Mouse (Mus musculus): ENCODE data around the gene Ece2. TPM values are rescaled to one million over a fixed set of nuclear protein-coding genes. Genes with fewer than 3 reads are reported as not detected.
A peak's percentile ranks its signal among the peaks of the same experiment; 100 is the strongest.

Gene Ece2
- polyA plus RNA-seq, 1 experiment from 2014 or later: 12.1 TPM

GRCm38 (mm10) chr16:20621991-20622685 lies 7.5 kb upstream of the Ece2 start:
- Histone ChIP-seq H3K9ac (peak overlapping the region; percentile 90), H3K36me3 (replicated peaks; ENCODE audit: control insufficient read depth, insufficient read depth) (0 out of 2 replicates have a peak, but pooled peaks cover 8% of the 10 kb centered on the region), H3K4me3 (replicated peaks; ENCODE audit: low read length) (peak overlapping the region; percentile 80), H3K27ac (peak overlapping the region; percentile 95), H3K9me3 (ENCODE audit: control insufficient read depth, low read length) (no peaks in the 10 kb centered on the region), H3K4me1 (replicated peaks; ENCODE audit: control insufficient read depth, insufficient read depth, low read length) (peaks cover 12% of the 10 kb centered on the region), H3K27me3 (ENCODE audit: control insufficient read depth, insufficient read depth, low read length) (no peaks in the 10 kb centered on the region), H3K4me2 (replicated peaks) (peak overlapping the region; percentile 94)
- WGBS: 1% methylated on average over 34 of the region's 37 CpGs
- ATAC-seq (ENCODE audit: low FRiP score) (peak; percentile 71), DNase-seq (ENCODE audit: low spot score) (peak; percentile 72)

GRCm38 (mm10) chr16:20623211-20623610 lies 6.4 kb upstream of the Ece2 start:
- DNase-seq (ENCODE audit: low spot score): no peak
- Histone ChIP-seq H3K4me3 (replicated peaks; ENCODE audit: low read length) (no peak overlapping the region), H3K4me2 (replicated peaks) (peak overlapping the region; percentile 94; the same call in 1 of the 2 replicates), H3K36me3 (replicated peaks; ENCODE audit: control insufficient read depth, insufficient read depth) (no peaks in the 10 kb centered on the region), H3K9me3 (ENCODE audit: control insufficient read depth, low read length) (no peaks in the 10 kb centered on the region), H3K27ac (peak overlapping the region; percentile 95; the same call in 1 of the 2 replicates), H3K9ac (no peak overlapping the region), H3K27me3 (ENCODE audit: control insufficient read depth, insufficient read depth, low read length) (no peaks in the 10 kb centered on the region), H3K4me1 (replicated peaks; ENCODE audit: control insufficient read depth, insufficient read depth, low read length) (peaks cover 12% of the 10 kb centered on the region)
- no peak for ATAC-seq (ENCODE audit: low FRiP score)
- 38% methylated on average over 2 of the region's 2 CpGs for WGBS

GRCm38 (mm10) chr16:20628871-20629391 lies 697 bp upstream of the Ece2 start:
- Histone ChIP-seq H3K36me3 (replicated peaks; ENCODE audit: control insufficient read depth, insufficient read depth) (peaks cover 16% of the 10 kb centered on the region), H3K4me1 (replicated peaks; ENCODE audit: control insufficient read depth, insufficient read depth, low read length) (peaks cover 7% of the 10 kb centered on the region; the same call in 1 of the 2 replicates), H3K27ac (no peak overlapping the region), H3K4me2 (replicated peaks) (peak overlapping the region; percentile 96), H3K4me3 (replicated peaks; ENCODE audit: low read length) (peak overlapping the region; percentile 64), H3K9me3 (ENCODE audit: control insufficient read depth, low read length) (no peaks in the 10 kb centered on the region), H3K9ac (no peak overlapping the region), H3K27me3 (ENCODE audit: control insufficient read depth, insufficient read depth, low read length) (no peaks in the 10 kb centered on the region)
- WGBS: 46% methylated on average over 11 of the region's 11 CpGs
- no peak for ATAC-seq (ENCODE audit: low FRiP score)
- DNase-seq (ENCODE audit: low spot score): no peak

- no peaks in the 10 kb centered on the region for H3K9me3 ChIP-seq (ENCODE audit: control insufficient read depth, low read length)
- no peak overlapping the region for H3K9ac ChIP-seq
- H3K4me1 ChIP-seq (replicated peaks; ENCODE audit: control insufficient read depth, insufficient read depth, low read length): no peaks in the 10 kb centered on the region
- DNase-seq (ENCODE audit: low spot score) (no peak), ATAC-seq (ENCODE audit: low FRiP score) (no peak)
- no peak overlapping the region for H3K4me3 ChIP-seq (replicated peaks; ENCODE audit: low read length)
- WGBS: 82% methylated on average over 8 of the region's 8 CpGs
- H3K4me2 ChIP-seq (replicated peaks): no peak overlapping the region
- H3K27ac ChIP-seq: no peak overlapping the region
- H3K36me3 ChIP-seq (replicated peaks; ENCODE audit: control insufficient read depth, insufficient read depth): peaks cover 21% of the 10 kb centered on the region
- H3K27me3 ChIP-seq (ENCODE audit: control insufficient read depth, insufficient read depth, low read length): no peaks in the 10 kb centered on the region
Measured at GRCm38 (mm10) chr16:20637410-20637809, 7.8 kb downstream of the Ece2 start.

- no peaks in the 10 kb centered on the region for H3K27me3 ChIP-seq (ENCODE audit: control insufficient read depth, insufficient read depth, low read length)
- ATAC-seq (ENCODE audit: low FRiP score): peak; percentile 47; the same call in 1 of the 2 replicates
- peak; percentile 40 for DNase-seq (ENCODE audit: low spot score)
- no peak overlapping the region for H3K4me2 ChIP-seq (replicated peaks)
- H3K4me1 ChIP-seq (replicated peaks; ENCODE audit: control insufficient read depth, insufficient read depth, low read length): no peaks in the 10 kb centered on the region
- no peak overlapping the region for H3K9ac ChIP-seq
- WGBS: 68% methylated on average over 8 of the region's 8 CpGs
- 0 out of 2 replicates have a peak overlapping the region, but pooled peaks have one; percentile 7 for H3K27ac ChIP-seq
- peaks cover 13% of the 10 kb centered on the region for H3K36me3 ChIP-seq (replicated peaks; ENCODE audit: control insufficient read depth, insufficient read depth)
- no peaks in the 10 kb centered on the region for H3K9me3 ChIP-seq (ENCODE audit: control insufficient read depth, low read length)
- H3K4me3 ChIP-seq (replicated peaks; ENCODE audit: low read length): no peak overlapping the region
Measured at GRCm38 (mm10) chr16:20638367-20638766, 8.7 kb downstream of the Ece2 start.

- peak; percentile 76 for DNase-seq (ENCODE audit: low spot score)
- Histone ChIP-seq H3K4me1 (replicated peaks; ENCODE audit: control insufficient read depth, insufficient read depth, low read length) (no peaks in the 10 kb centered on the region), H3K4me3 (replicated peaks; ENCODE audit: low read length) (no peak overlapping the region), H3K9me3 (ENCODE audit: control insufficient read depth, low read length) (no peaks in the 10 kb centered on the region), H3K27me3 (ENCODE audit: control insufficient read depth, insufficient read depth, low read length) (no peaks in the 10 kb centered on the region), H3K36me3 (replicated peaks; ENCODE audit: control insufficient read depth, insufficient read depth) (peaks cover 13% of the 10 kb centered on the region), H3K9ac (no peak overlapping the region), H3K27ac (no peak overlapping the region), H3K4me2 (replicated peaks) (no peak overlapping the region)
- peak; percentile 52; the same call in 1 of the 2 replicates for ATAC-seq (ENCODE audit: low FRiP score)
- WGBS: 2% methylated on average over 8 of the region's 8 CpGs
Measured at GRCm38 (mm10) chr16:20642161-20642560, 12.5 kb downstream of the Ece2 start.

GRCm38 (mm10) chr16:20643911-20644310 lies 14.3 kb downstream of the Ece2 start:
- Histone ChIP-seq H3K4me2 (replicated peaks) (no peak overlapping the region), H3K4me3 (replicated peaks; ENCODE audit: low read length) (no peak overlapping the region), H3K9me3 (ENCODE audit: control insufficient read depth, low read length) (no peaks in the 10 kb centered on the region), H3K9ac (no peak overlapping the region), H3K36me3 (replicated peaks; ENCODE audit: control insufficient read depth, insufficient read depth) (peaks cover 8% of the 10 kb centered on the region; the same call in 1 of the 2 replicates), H3K4me1 (replicated peaks; ENCODE audit: control insufficient read depth, insufficient read depth, low read length) (no peaks in the 10 kb centered on the region), H3K27ac (no peak overlapping the region), H3K27me3 (ENCODE audit: control insufficient read depth, insufficient read depth, low read length) (no peaks in the 10 kb centered on the region)
- no peak for ATAC-seq (ENCODE audit: low FRiP score)
- WGBS: 95% methylated on average over 7 of the region's 7 CpGs
- DNase-seq (ENCODE audit: low spot score): no peak

- peak; percentile 97 for ATAC-seq (ENCODE audit: low FRiP score)
- H3K4me3 ChIP-seq (replicated peaks; ENCODE audit: low read length): peak within 1 kb of the TSS; percentile 90
- WGBS: 3% methylated on average over 46 of the region's 46 CpGs
Measured at GRCm38 (mm10) chr16:20651076-20651946, 21.7 kb downstream of the Ece2 start, which contains the start of gene Psmd2. Psmd2 (plus strand) TSS chr16:20651652.

GRCm38 (mm10) chr16:20651947-20652310 lies 22.3 kb downstream of the Ece2 start:
- H3K9me3 ChIP-seq (ENCODE audit: control insufficient read depth, low read length): no peaks in the 10 kb centered on the region
- 12% methylated on average over 12 of the region's 12 CpGs for WGBS
- peak overlapping the region; percentile 93 for H3K9ac ChIP-seq
- DNase-seq (ENCODE audit: low spot score): no peak
- peak overlapping the region; percentile 90 for H3K4me3 ChIP-seq (replicated peaks; ENCODE audit: low read length)
- H3K27ac ChIP-seq: peak overlapping the region; percentile 76
- no peak; the same call in 1 of the 2 replicates for ATAC-seq (ENCODE audit: low FRiP score)
- peak overlapping the region; percentile 87 for H3K4me2 ChIP-seq (replicated peaks)
- peaks cover 19% of the 10 kb centered on the region for H3K4me1 ChIP-seq (replicated peaks; ENCODE audit: control insufficient read depth, insufficient read depth, low read length)
- H3K36me3 ChIP-seq (replicated peaks; ENCODE audit: control insufficient read depth, insufficient read depth): peaks cover 38% of the 10 kb centered on the region
- no peaks in the 10 kb centered on the region for H3K27me3 ChIP-seq (ENCODE audit: control insufficient read depth, insufficient read depth, low read length)

More at GRCm38 (mm10) chr16:20651076-20651946, 21.7 kb downstream of the Ece2 start, which contains the start of gene Psmd2:
- H3K27ac ChIP-seq: peak within 1 kb of the TSS; percentile 87
- peaks cover 19% of the 10 kb centered on the region for H3K4me1 ChIP-seq (replicated peaks; ENCODE audit: control insufficient read depth, insufficient read depth, low read length)
- peak; percentile 97 for DNase-seq (ENCODE audit: low spot score)
- peaks cover 32% of the 10 kb centered on the region for H3K36me3 ChIP-seq (replicated peaks; ENCODE audit: control insufficient read depth, insufficient read depth)
- peak within 1 kb of the TSS; percentile 93 for H3K9ac ChIP-seq
- no peaks in the 10 kb centered on the region for H3K27me3 ChIP-seq (ENCODE audit: control insufficient read depth, insufficient read depth, low read length)
- H3K4me2 ChIP-seq (replicated peaks): peak within 1 kb of the TSS; percentile 87
- H3K9me3 ChIP-seq (ENCODE audit: control insufficient read depth, low read length): no peaks in the 10 kb centered on the region
